Mouse (Mus musculus): ENCODE results near the gene Ubald2.
"Not testable (repeated sequence)": the region's sequence is repeated elsewhere in the genome, so short reads cannot be mapped to it uniquely, and the experiment has no call there.

Gene Ubald2

GRCm38 (mm10) chr11:116466141-116466540 lies 32.2 kb downstream of the Ubald2 start, which contains the start of gene Qrich2:
Qrich2 (minus strand) TSS chr11:116466241.
- no peak for DNase-seq

- not testable (repeated sequence) for DNase-seq
Observed at GRCm38 (mm10) chr11:116468338-116468737, 34.4 kb downstream of the Ubald2 start.

- DNase-seq = no peak
Observed at GRCm38 (mm10) chr11:116470249-116470648, 36.4 kb downstream of the Ubald2 start.

- no peak for DNase-seq
Observed at GRCm38 (mm10) chr11:116470896-116471295, 37.0 kb downstream of the Ubald2 start.

- DNase-seq = no peak
Observed at GRCm38 (mm10) chr11:116472275-116472674, 38.4 kb downstream of the Ubald2 start.

- DNase-seq = no peak
Observed at GRCm38 (mm10) chr11:116476041-116476440, 42.1 kb downstream of the Ubald2 start.

GRCm38 (mm10) chr11:116476696-116477095 lies 42.8 kb downstream of the Ubald2 start:
- DNase-seq = no peak

- no peak for DNase-seq
Observed at GRCm38 (mm10) chr11:116477160-116477759, 43.4 kb downstream of the Ubald2 start.

GRCm38 (mm10) chr11:116478978-116479377 lies 45.1 kb downstream of the Ubald2 start:
- no peak for DNase-seq

GRCm38 (mm10) chr11:116479832-116480231 lies 45.9 kb downstream of the Ubald2 start:
- DNase-seq = no peak

GRCm38 (mm10) chr11:116480975-116481374 lies 47.1 kb downstream of the Ubald2 start:
- DNase-seq = no peak

GRCm38 (mm10) chr11:116481776-116482175 lies 47.9 kb downstream of the Ubald2 start:
- DNase-seq = no peak

- no peak for DNase-seq
Observed at GRCm38 (mm10) chr11:116484261-116484660, 50.4 kb downstream of the Ubald2 start.

- no peak for DNase-seq
Observed at GRCm38 (mm10) chr11:116488207-116488606, 54.3 kb downstream of the Ubald2 start.
